Mouse (Mus musculus) myocyte (in vitro differentiated cells): ENCODE measurements around the gene Tgfb1i1. TPM values are rescaled to one million over a fixed set of nuclear protein-coding genes. Genes with fewer than 3 reads are reported as not detected.

Experiments used
- H3K27me3 ChIP-seq: one replicate; pipeline ENCODE4 v1.6.1; 2011; ENCODE audit not compliant: control insufficient read depth, insufficient read depth, insufficient read length
- H3K36me3 ChIP-seq: one replicate; pipeline ENCODE4 v1.6.1; 2011; ENCODE audit not compliant: control insufficient read depth, insufficient read depth
- H3K4me2 ChIP-seq: one replicate; pipeline ENCODE4 v1.6.1; 2011; ENCODE audit warnings: low read depth, control low read depth
- H3K4me3 ChIP-seq: one replicate; pipeline ENCODE4 v1.5.1; 2011; ENCODE audit warnings: mild to moderate bottlenecking, control low read depth, moderate library complexity
- H3K79me2 ChIP-seq: one replicate; pipeline ENCODE4 v1.6.1; 2011; ENCODE audit not compliant: control insufficient read depth, insufficient read depth
- H3ac ChIP-seq: one replicate; pipeline ENCODE4 v1.6.1; 2011; ENCODE audit not compliant: control insufficient read depth, insufficient read length
- CEBPB ChIP-seq: IDR thresholded peaks from 2 replicates; pipeline ENCODE4 v1.6.1; 2011; ENCODE audit warnings: mild to moderate bottlenecking, moderate library complexity; ENCODE audit not compliant: poor library complexity, insufficient read depth, severe bottlenecking
- E2F4 ChIP-seq: IDR thresholded peaks from one replicate; pipeline ENCODE4 v1.6.1; 2011; ENCODE audit warnings: mild to moderate bottlenecking, control low read depth, moderate library complexity; ENCODE audit not compliant: insufficient read depth
- MAX ChIP-seq: IDR thresholded peaks from one replicate; pipeline ENCODE4 v1.6.1; 2011; ENCODE audit warnings: low read depth, mild to moderate bottlenecking, control low read depth
- MYOD1 ChIP-seq, 3 experiments: IDR thresholded peaks; one replicate each; pipeline ENCODE4 v1.6.1; 2011; ENCODE audit warnings: control low read depth in 2 of 3, low read depth in 2 of 3, mild to moderate bottlenecking in 2 of 3, moderate library complexity in 1 of 3; ENCODE audit not compliant: insufficient read length in 2 of 3, control insufficient read depth in 1 of 3
- MYOG ChIP-seq, 3 experiments: IDR thresholded peaks; one replicate each; pipeline ENCODE4 v1.6.1; 2011; ENCODE audit warnings: control low read depth in 2 of 3, low read depth in 2 of 3, mild to moderate bottlenecking in 2 of 3; ENCODE audit not compliant: insufficient read length in 2 of 3, control insufficient read depth in 1 of 3, insufficient read depth in 1 of 3
- POLR2A ChIP-seq: IDR thresholded peaks from one replicate; pipeline ENCODE4 v1.6.1; 2011; ENCODE audit warnings: low read depth, mild to moderate bottlenecking, control low read depth, moderate library complexity; ENCODE audit not compliant: insufficient read length
- POLR2AphosphoS2 ChIP-seq: IDR thresholded peaks from one replicate; pipeline ENCODE4 v1.6.1; 2011; ENCODE audit warnings: low read depth, control low read depth; ENCODE audit not compliant: insufficient read length
- REST ChIP-seq: IDR thresholded peaks from one replicate; pipeline ENCODE4 v1.6.1; 2011; ENCODE audit warnings: mild to moderate bottlenecking, control low read depth, moderate library complexity; ENCODE audit not compliant: insufficient read depth, insufficient read length
- SRF ChIP-seq: IDR thresholded peaks from one replicate; pipeline ENCODE4 v1.6.1; 2011; ENCODE audit warnings: low read depth; ENCODE audit not compliant: control insufficient read depth, insufficient read length
- TCF12 ChIP-seq: IDR thresholded peaks from one replicate; pipeline ENCODE4 v1.6.1; 2011; ENCODE audit warnings: mild to moderate bottlenecking, control low read depth; ENCODE audit not compliant: poor library complexity, insufficient read depth, severe bottlenecking
- TCF3 ChIP-seq: IDR thresholded peaks from one replicate; pipeline ENCODE4 v1.6.1; 2011; ENCODE audit warnings: low read depth, control low read depth; ENCODE audit not compliant: insufficient read length
- USF1 ChIP-seq: IDR thresholded peaks from one replicate; pipeline ENCODE4 v1.6.1; 2011; ENCODE audit warnings: low read depth, mild to moderate bottlenecking, control low read depth, moderate library complexity
- polyA plus RNA-seq: library from polyadenylated mRNA; unstranded; fragments of >200 nt; fragmentation: generic; extraction: Trizol; gene quantifications from one replicate; pipeline ENCODE4 v1.2.1, GENCODE M21; 2012; ENCODE audit warnings: missing spikeins

Tgfb1i1 gene
- polyA plus RNA-seq, 1 experiment, result 58.1 TPM

DNA sequence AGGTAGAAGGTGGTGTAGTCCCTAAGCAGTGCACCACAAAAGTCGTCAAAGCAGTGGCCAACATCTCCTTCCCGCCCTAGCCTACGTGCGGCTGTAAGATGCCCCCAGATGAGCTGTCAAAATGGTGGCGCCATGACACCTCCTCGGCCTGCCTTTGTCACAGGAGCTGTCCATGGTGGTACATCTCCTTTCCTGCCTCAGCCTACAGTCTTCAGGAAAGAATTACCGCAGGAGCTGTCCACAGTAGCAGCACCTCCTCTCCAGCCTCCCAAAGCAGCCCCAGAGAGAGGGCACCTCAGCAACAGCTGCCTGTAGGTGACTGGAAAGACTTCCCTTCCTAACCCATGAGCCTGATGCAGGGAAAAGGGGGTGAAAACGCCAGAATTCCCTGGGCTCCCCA lies 14.9 kb upstream of the Tgfb1i1 start:
- H3K27me3 ChIP-seq, result no peaks in the 10 kb centered on the region
- H3ac ChIP-seq, result no peak overlapping the region
- H3K36me3 ChIP-seq, result no peaks in the 10 kb centered on the region
- H3K4me3 ChIP-seq, result no peak overlapping the region
- H3K4me2 ChIP-seq, result no peak overlapping the region
- no peaks in the 10 kb centered on the region for H3K79me2 ChIP-seq
- TF ChIP-seq POLR2AphosphoS2, result peak; percentile 31
- TF ChIP-seq E2F4, result no peak
- TF ChIP-seq REST, result peak; percentile 97

DNA sequence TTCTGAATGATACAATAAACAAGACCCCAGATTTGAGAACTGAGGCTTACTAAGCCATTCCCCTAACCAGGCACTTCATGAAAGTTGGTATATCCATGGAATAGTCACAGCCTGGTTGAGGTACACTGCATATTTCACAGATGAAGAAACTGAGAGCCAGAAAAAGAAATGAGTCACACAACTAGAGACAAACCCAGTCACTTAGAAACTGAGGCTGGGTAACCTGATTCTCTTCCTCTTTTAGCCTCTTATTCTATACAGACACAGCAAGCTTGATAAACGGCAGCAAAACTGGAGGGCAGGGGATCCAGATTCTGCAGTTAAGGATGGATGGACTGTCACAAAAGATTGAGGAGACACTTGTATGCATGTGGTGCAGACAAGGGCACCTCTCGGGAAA lies 11.8 kb upstream of the Tgfb1i1 start:
- TF ChIP-seq MYOG (IDR thresholded peaks at IDR 0.05; ENCODE audit: control insufficient read depth in 1 of 3, insufficient read depth in 1 of 3, insufficient read length in 2 of 3, low read depth in 2 of 3) (no peak), CEBPB (no peak), TCF3 (no peak), POLR2AphosphoS2 (no peak), E2F4 (no peak)
- H3K4me2 ChIP-seq, result no peak overlapping the region

DNA sequence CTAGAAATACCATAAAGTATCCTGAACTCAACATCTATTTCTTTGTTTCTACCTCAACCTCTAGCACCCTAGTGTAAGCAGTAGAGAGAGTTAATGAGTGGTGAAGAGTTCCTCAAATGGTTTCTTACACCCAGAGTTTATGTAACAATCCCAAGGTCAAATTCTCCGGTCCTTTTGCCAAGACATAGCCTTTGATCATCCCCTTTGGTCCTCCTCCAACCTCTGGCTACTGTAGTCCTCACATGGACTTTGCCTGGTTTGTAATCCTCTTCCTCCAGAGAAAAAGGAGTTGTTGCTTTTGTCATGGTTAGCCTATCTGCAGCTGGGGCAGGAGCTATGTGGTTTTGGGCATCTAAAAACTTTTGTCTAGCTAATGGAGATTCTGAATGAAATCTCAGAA lies 11.1 kb upstream of the Tgfb1i1 start:
- no peaks in the 10 kb centered on the region for H3K79me2 ChIP-seq
- H3K36me3 ChIP-seq, result no peaks in the 10 kb centered on the region
- H3K4me3 ChIP-seq, result no peak overlapping the region
- H3ac ChIP-seq, result no peak overlapping the region
- H3K27me3 ChIP-seq, result no peaks in the 10 kb centered on the region
- TF ChIP-seq MAX (no peak), USF1 (no peak), CEBPB (no peak), POLR2AphosphoS2 (no peak), SRF (no peak), MYOD1 (IDR thresholded peaks at IDR 0.05; ENCODE audit: control insufficient read depth in 1 of 3, insufficient read length in 2 of 3, low read depth in 2 of 3) (no peak), MYOG (IDR thresholded peaks at IDR 0.05; ENCODE audit: control insufficient read depth in 1 of 3, insufficient read depth in 1 of 3, insufficient read length in 2 of 3, low read depth in 2 of 3) (no peak), E2F4 (no peak), TCF12 (no peak), REST (no peak), TCF3 (no peak), POLR2A (no peak)
- no peak overlapping the region for H3K4me2 ChIP-seq

More for the DNA sequence above, 11.8 kb upstream of the Tgfb1i1 start:
- Histone ChIP-seq H3K4me3 (no peak overlapping the region), H3ac (no peak overlapping the region), H3K27me3 (no peaks in the 10 kb centered on the region), H3K36me3 (no peaks in the 10 kb centered on the region), H3K79me2 (no peaks in the 10 kb centered on the region)

DNA sequence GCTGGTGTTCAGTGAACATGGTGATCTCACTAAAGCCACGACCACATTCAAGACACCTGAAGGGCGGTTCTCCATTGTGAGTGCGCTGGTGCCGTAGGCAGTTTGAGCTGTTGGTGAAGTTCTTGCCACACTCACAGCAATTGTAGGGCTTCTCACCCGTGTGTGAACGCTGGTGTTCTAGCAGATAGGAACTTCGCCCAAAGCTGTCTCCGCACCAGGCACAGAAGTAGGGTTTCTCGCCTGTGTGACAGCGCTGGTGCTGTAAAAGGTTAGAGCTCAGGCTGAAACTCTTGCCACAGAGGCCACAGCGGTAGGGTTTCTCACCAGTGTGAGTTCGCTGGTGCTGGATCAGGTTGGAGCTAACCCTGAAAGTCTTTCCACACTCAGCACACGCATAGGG lies 10.2 kb upstream of the Tgfb1i1 start:
- Histone ChIP-seq H3ac (no peak overlapping the region), H3K4me3 (peak overlapping the region; percentile 91), H3K4me2 (peak overlapping the region; percentile 73), H3K36me3 (no peaks in the 10 kb centered on the region), H3K79me2 (no peaks in the 10 kb centered on the region), H3K27me3 (no peaks in the 10 kb centered on the region)
- TF ChIP-seq MYOD1 (IDR thresholded peaks at IDR 0.05; ENCODE audit: control insufficient read depth in 1 of 3, insufficient read length in 2 of 3, low read depth in 2 of 3) (no peak), REST (no peak), E2F4 (no peak), SRF (no peak), POLR2AphosphoS2 (no peak), MAX (no peak), TCF3 (no peak), POLR2A (no peak), MYOG (IDR thresholded peaks at IDR 0.05; ENCODE audit: control insufficient read depth in 1 of 3, insufficient read depth in 1 of 3, insufficient read length in 2 of 3, low read depth in 2 of 3) (no peak), USF1 (no peak), TCF12 (no peak)

DNA sequence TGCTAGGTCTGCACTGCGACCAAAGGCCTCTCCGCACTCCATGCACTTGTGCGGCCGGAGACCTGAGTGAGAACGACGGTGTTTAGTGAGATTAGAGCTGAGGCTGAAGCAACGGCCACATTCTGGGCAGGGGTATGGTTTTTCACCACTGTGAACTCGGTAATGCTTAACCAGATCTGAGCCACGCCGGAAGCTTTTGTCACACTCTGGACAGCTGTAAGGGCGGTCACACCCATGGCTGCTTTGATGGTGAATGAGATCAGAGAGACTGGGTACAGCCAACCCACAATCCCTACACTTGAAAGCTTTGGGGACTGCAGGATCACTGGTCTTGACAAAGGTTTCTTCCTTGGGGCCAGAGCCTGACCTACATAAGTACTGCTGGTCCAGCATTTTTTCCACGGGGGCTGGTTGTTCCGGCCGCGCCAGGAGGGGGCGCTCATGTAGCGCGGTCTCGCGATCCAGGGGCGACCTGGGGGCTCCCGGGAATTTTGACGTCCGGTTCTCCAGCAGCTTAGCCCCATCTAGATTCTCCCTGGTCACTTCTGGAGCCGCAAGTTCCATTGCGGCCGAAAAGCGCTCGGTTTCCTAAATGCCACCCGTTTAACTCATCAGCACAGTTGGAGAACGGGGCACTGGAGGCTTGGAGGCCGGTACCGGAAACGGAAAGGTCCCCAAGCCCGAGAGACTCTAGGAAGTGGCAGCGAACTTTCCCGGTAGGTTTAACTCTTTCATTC lies 9.6 kb upstream of the Tgfb1i1 start, which contains the start of gene Armc5:
TSS of gene Armc5 (plus strand) at position 487 of the 737 bp plus-strand sequence.
- Histone ChIP-seq H3K4me3 (peak within 1 kb of the TSS; percentile 91), H3K36me3 (peaks cover 4% of the 10 kb centered on the region), H3K4me2 (peak within 1 kb of the TSS; percentile 73), H3K79me2 (no peaks in the 10 kb centered on the region), H3K27me3 (no peaks in the 10 kb centered on the region), H3ac (peak within 1 kb of the TSS; percentile 77)
- TF ChIP-seq E2F4 (peak; percentile 9), REST (no peak), MYOG (IDR thresholded peaks at IDR 0.05; ENCODE audit: control insufficient read depth in 1 of 3, insufficient read depth in 1 of 3, insufficient read length in 2 of 3, low read depth in 2 of 3) (no peak), POLR2A (no peak), TCF3 (no peak)
